Mouse (Mus musculus) heart, adult 11 months (tissue): ENCODE measurements around the gene Ddx42.

Experiments
- DNase-seq: peaks from one replicate; pipeline ENCODE4 v3.0.0; 2022

Ddx42 gene

DNA sequence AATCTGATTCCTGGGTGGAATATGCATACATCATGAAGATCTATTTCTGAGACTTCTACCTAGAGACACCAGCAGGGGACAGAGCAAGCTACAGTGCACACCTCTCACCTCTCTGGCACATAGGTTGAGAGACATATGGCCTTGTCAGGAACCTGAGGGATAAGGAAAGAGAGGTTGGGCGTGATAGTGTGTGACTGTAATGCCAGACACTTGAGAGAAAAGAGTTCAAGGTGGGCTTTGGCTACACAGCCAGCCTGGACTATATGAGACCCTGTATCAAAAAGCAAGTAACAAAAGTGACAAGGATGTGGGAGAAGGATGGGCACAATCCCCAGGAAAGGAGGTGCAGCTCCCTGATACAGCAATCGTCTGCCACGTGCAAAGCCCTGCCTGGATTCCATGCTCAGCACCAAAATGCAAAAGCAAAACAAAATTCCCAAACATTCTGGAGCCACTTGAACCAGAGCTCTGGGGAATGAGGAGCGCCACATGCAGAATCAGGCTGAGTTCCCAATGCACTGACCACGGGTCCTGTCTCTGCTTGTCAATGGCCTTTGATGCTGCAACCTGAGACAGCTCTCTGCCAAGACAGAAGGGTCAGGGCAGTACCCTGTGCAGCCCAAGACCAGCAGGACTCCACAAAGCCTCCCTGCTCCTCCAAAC lies 54.5 kb downstream of the Ddx42 start:
- peak; percentile 94 for DNase-seq

GRCm38 (mm10) chr11:106271794-106272643 lies 55.3 kb downstream of the Ddx42 start:
- DNase-seq = peak; percentile 97

- peak; percentile 100 for DNase-seq
Measured at GRCm38 (mm10) chr11:106272644-106273310, 56.1 kb downstream of the Ddx42 start, which contains the start of gene Smarcd2. Gene Smarcd2, minus strand, starts transcription at chr11:106272972.

- DNase-seq = no peak
Measured at GRCm38 (mm10) chr11:106273311-106273684, 56.6 kb downstream of the Ddx42 start.

GRCm38 (mm10) chr11:106273811-106274210 lies 57.1 kb downstream of the Ddx42 start:
- peak; percentile 90 for DNase-seq

DNA sequence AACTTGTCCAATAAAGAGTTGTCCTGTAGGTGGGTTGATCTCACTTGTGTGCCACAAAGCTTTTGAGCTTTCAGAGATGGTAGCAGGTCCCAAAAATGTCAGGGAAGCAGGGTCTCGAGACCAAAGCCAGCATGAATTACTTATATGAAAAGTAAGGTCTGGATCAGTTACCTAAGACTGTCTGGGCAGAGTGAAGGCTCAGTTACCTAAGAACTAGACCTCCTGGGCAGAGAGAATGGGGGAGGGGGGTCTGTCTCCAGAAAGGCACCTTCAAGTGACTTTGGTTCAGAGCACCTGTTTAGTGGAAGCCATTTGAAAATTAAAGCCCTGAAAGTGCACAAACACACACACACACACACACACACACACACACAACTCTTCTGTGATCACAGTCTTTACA lies 57.6 kb downstream of the Ddx42 start:
- no peak for DNase-seq

- DNase-seq = no peak
Measured at GRCm38 (mm10) chr11:106274971-106275411, 58.3 kb downstream of the Ddx42 start.

GRCm38 (mm10) chr11:106276454-106276853 lies 59.7 kb downstream of the Ddx42 start, which contains the start of gene Tcam1:
Gene Tcam1, plus strand, starts transcription at chr11:106276672.
- peak; percentile 99 for DNase-seq

DNA sequence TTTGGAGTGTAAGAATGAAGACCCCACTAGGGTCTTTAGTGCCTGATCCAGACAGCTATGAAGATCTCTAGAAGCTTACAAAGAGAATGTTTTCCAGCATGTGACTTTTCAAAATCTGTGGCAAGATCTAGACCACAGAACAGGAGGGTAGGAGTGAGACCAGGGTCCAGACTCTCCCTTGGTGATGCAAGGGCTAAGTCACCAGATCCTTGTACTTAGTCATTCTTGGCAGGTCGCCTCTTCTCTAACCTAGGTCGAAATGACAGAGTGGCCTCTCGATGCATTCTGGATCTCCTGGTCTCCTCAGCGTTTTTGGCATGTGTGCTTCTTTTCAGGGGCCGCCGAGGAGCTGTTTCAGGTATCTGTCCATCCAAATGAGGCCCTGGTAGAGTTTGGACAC lies 65.7 kb downstream of the Ddx42 start:
- DNase-seq = no peak

- no peak for DNase-seq
Measured at GRCm38 (mm10) chr11:106283371-106283770, 66.6 kb downstream of the Ddx42 start.

- no peak for DNase-seq
Measured at GRCm38 (mm10) chr11:106284126-106284525, 67.4 kb downstream of the Ddx42 start.

GRCm38 (mm10) chr11:106286206-106286605 lies 69.5 kb downstream of the Ddx42 start:
- no peak for DNase-seq

DNA sequence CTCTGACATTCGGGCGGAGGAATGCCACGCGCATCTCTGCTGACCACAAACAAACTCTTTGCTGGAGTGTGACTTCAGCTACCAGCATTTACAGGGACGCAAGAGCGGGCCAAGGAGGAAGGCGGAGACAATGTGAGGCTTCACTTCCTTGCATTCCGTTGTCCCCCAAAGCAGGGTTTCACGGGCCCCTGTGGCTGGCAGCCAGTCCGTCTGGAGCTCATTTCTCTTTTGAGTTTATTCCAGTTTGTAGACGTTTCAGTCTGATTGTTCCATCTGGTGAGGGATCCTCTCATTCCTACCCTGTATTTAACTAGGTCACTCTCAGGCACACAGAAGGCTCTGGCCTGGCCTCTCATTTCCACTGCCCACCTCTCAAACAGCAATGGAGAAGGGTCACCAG lies 70.3 kb downstream of the Ddx42 start:
- DNase-seq = no peak

GRCm38 (mm10) chr11:106289369-106289768 lies 72.6 kb downstream of the Ddx42 start:
- DNase-seq = peak; percentile 95

DNA sequence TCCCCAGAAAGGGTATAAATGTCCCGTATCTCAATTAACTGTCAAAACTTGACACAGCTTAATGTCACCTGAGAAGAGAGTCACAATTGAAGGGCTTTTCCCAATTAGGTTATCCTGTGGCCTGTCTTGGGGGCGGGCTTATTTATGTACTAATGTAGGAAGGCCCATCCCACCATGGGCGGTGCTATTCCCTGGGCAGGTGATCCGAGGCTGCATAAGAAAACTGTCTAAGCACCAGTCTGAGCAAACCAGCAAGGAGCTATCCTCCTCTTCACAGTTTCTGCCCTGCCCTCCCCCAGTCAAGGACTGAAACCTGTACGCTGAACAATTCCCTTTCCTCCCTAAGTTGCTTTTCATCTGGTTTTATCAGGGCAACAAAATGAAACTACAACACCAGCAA lies 73.7 kb downstream of the Ddx42 start:
- no peak for DNase-seq

DNA sequence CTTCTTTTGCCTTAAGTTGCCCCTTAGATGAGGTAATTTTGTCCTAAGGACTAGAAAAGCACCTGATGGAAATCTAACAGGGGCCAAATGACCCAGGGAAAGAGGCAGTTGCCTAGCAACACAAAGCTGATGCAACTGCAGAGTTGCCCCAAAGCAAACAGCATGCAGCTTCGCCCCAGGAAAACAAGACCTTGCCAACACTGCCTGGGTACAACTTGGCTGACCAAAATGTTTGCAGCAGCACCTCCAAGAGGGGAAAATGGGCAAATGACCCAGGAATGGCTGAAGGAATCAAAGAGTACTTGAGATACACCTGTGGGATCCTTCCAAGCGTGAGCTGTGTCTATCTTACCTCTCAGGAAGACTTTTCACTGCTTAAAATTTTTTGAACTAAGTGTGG lies 75.1 kb downstream of the Ddx42 start:
- DNase-seq = no peak
